Mouse (Mus musculus): Measurements from ENCODE around the gene Mecom.

GRCm38 (mm10) chr3:29999035-29999434 is 548.8 kb downstream of the Mecom start:
- TF ChIP-seq CTCF (IDR thresholded peaks at IDR 0.05; ENCODE audit: borderline replicate concordance, insufficient read depth, low read depth, low read length) (no peak), POLR2A (IDR thresholded peaks at IDR 0.05; ENCODE audit: borderline replicate concordance, insufficient read depth, low read length) (no peak)
